Mouse (Mus musculus) cerebellum, adult 9-10 months (tissue): ENCODE data around the gene Stx2.

Experiments
- DNase-seq: peaks from one replicate; pipeline ENCODE4 v3.0.0; 2022

The Stx2 gene

GRCm38 (mm10) chr5:128952291-128953195, 55.8 kb downstream of the Stx2 start:
- no peak for DNase-seq

- no peak for DNase-seq
Observed at GRCm38 (mm10) chr5:128951472-128951871, 56.9 kb downstream of the Stx2 start.

GRCm38 (mm10) chr5:128947093-128947492, 61.3 kb downstream of the Stx2 start:
- no peak for DNase-seq

DNA sequence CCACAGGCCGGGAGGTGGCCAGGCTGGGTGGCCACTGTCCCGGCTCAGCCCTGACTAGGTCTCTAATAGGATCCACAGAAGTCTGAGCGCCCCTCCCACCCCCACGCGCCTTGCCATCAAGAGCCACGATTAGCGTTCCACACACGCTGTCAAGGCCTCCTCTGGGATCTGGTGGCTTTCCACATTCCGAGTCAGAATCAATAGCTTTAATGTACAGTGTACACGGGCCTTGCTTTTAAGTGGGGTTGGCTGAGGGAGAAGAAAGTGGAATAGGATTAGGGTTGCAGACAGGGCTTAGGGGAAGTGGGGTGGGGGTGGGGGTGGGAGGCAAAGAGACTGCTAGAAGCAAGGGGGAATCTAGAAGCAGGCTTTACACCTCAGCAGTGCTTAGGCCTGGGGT, 67.9 kb downstream of the Stx2 start:
- DNase-seq = no peak

DNA sequence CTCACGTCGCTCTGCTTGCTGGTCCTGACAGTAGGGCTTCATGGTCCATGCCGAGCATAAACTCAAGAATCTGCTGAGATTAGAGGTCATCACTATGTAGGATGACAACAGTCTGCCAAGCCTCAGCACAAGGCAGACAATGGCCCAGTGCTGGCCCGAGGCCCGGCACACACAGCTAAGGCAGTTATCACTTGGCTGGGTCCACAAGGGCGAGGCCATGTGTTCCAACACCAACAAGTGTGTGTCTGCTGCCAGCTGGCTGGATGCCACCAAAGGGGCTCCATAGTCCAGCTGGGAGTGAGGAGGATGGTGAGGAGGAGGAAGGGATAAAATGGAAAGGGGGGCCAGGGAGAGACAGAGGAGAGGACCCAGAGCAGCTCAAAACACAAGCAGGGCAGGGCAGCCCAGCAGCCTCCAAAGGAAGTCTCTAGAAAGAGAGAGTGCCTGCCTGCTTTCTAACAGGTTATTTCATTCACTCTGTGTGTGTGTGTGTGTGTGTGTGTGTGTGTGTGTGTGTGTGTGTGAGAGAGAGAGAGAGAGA, 72.9 kb downstream of the Stx2 start:
- DNase-seq = no peak
